Mouse (Mus musculus): ENCODE results near the gene Gprc5c.

DNA sequence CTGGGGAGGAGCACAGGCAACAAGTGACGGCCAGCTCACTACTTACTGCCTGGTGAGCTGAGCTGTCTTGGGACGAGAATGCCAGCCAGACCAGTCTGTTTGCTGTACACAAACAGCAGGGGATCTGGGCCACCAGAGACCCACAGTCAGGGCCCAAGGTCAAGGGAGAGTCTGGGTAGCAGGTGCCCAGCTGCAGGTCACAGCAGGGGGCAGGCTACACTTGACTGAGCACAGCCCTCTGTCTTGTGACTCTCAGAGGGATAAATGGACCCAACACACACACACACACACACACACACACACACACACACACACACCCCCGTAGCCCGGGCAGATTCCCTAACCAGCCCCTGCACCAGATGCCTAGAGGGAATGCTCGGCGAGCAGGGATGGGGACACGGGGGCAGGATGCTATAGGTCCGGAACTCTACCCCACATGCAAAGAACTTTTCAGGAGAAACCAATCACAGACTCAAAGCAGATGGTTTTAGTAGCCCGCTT lies 24.4 kb downstream of the Gprc5c start:
- TF ChIP-seq POLR2A (IDR thresholded peaks at IDR 0.05; ENCODE audit: insufficient read depth, low read depth, low read length) (no peak), CTCF (IDR thresholded peaks at IDR 0.05) (no peak)

Measured in heart, adult 2 months (tissue).